Mouse (Mus musculus) kidney, embryonic 16.5 days (tissue): ENCODE measurements around the gene Gjc2. TPM values are rescaled to one million over a fixed set of nuclear protein-coding genes. Genes with fewer than 3 reads are reported as not detected.
A peak's percentile ranks its signal among the peaks of the same experiment; 100 is the strongest.
"Not testable (repeated sequence)": the region's sequence is repeated elsewhere in the genome, so short reads cannot be mapped to it uniquely, and the experiment has no call there.

Experiments used
- ATAC-seq: fragments of 200-750 bp; cut with Nextera tagmentation; 2 replicates; pipeline ENCODE4 v1.8.0; 2017; ENCODE audit warnings: moderate TSS enrichment; ENCODE audit not compliant: low FRiP score, low TSS enrichment
- H3K27ac ChIP-seq: fragments of 300-500 bp; sonication (generic); 2 replicates; pipeline ENCODE4 v1.5.1; 2014; ENCODE audit warnings: low read length
- H3K27me3 ChIP-seq: fragments of 300-500 bp; sonication (generic); 2 replicates; pipeline ENCODE4 v1.6.1; 2014; ENCODE audit warnings: low read length, control low read depth, mixed read lengths; ENCODE audit not compliant: insufficient read depth
- H3K36me3 ChIP-seq: fragments of 300-500 bp; sonication (generic); 2 replicates; pipeline ENCODE4 v1.6.1; 2014; ENCODE audit warnings: low read length, control low read depth, mixed read lengths; ENCODE audit not compliant: insufficient read depth
- H3K4me1 ChIP-seq: fragments of 300-500 bp; sonication (generic); 2 replicates; pipeline ENCODE4 v1.6.1; 2014; ENCODE audit warnings: low read length, control low read depth, mixed read lengths; ENCODE audit not compliant: insufficient read depth
- H3K4me2 ChIP-seq: fragments of 300-500 bp; sonication (generic); replicated peaks from 2 replicates; pipeline ENCODE4 v1.6.1; 2014; ENCODE audit warnings: low read depth, low read length
- H3K4me3 ChIP-seq: fragments of 300-500 bp; sonication (generic); 2 replicates; pipeline ENCODE4 v1.5.1; 2014; ENCODE audit warnings: mild to moderate bottlenecking, low read length
- H3K9ac ChIP-seq: fragments of 300-500 bp; sonication (generic); replicated peaks from 2 replicates; pipeline ENCODE4 v1.6.1; 2014; ENCODE audit warnings: low read length
- H3K9me3 ChIP-seq: fragments of 300-500 bp; sonication (generic); 2 replicates; pipeline ENCODE4 v1.6.1; 2016; ENCODE audit warnings: low read length, control low read depth
- WGBS: fragments of 180-500 bp; shearing (Covaris S2); extraction: QIAGEN DNeasy Blood & Tissue Kit; methylation state at CpG from one replicate; pipeline ENCODE4 v1.1.7; 2014; 5-methylcytosine and 5-hydroxymethylcytosine counted together
- polyA plus RNA-seq: library from polyadenylated mRNA; unstranded; fragments of >200 nt; fragmentation: Nextera tagmentation; extraction: Ambion mirVana; gene quantifications from 2 replicates; pipeline ENCODE4 v1.2.1, GENCODE M21; 2015

Gjc2 gene
- polyA plus RNA-seq, 1 experiment from 2014 or later, result 0.67 TPM

DNA sequence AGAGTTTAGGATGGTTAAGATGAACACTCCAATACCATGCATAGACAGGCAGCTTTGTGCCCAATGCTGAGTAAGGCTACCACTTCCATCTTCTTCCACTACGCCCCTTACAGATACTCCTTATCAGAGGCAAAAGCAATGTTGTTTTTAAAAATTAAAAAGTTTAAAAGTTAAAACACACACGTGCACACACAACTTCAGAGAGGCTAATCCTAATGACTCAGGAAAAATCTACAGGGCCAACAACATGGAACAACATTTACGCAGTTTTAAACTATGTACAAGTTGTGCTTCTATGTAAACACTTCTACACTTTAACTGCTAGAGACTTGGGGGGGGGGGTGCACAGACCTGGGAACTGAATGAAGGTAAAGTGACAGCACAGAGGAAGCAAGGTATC, 41.0 kb upstream of the Gjc2 start:
- WGBS, result 92% methylated on average over 3 of the region's 3 CpGs
- Histone ChIP-seq H3K4me1 (peaks cover 44% of the 10 kb centered on the region), H3K4me3 (no peak overlapping the region), H3K27ac (no peak overlapping the region), H3K27me3 (no peaks in the 10 kb centered on the region), H3K36me3 (peaks cover 7% of the 10 kb centered on the region; the same call in 1 of the 2 replicates), H3K4me2 (no peak overlapping the region), H3K9me3 (no peaks in the 10 kb centered on the region), H3K9ac (no peak overlapping the region)
- ATAC-seq, result no peak

DNA sequence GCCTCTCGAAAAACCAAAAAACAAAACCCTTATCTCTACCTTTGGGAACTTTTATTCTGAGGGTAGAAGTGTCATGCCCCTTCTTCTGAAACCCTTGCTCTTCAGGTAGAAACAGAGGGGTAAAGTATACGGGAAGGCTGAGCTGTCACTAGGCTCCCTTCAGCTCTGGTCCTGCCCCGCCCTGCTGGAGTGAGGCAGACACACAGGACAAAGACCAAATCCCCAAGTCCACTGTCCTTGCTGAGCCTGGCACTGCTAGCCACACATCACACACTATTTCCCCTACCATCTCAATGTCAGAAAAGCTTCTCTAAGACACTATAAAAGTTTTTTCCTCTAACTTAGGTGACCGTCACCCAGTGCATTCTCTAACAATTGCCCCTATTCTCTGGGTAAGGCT, 39.3 kb upstream of the Gjc2 start:
- Histone ChIP-seq H3K27me3 (no peaks in the 10 kb centered on the region), H3K9ac (no peak overlapping the region), H3K36me3 (peaks cover 18% of the 10 kb centered on the region), H3K4me3 (no peak overlapping the region), H3K27ac (no peak overlapping the region), H3K4me2 (no peak overlapping the region), H3K4me1 (peaks cover 49% of the 10 kb centered on the region), H3K9me3 (no peaks in the 10 kb centered on the region)
- no peak for ATAC-seq
- 82% methylated on average over 4 of the region's 4 CpGs for WGBS

DNA sequence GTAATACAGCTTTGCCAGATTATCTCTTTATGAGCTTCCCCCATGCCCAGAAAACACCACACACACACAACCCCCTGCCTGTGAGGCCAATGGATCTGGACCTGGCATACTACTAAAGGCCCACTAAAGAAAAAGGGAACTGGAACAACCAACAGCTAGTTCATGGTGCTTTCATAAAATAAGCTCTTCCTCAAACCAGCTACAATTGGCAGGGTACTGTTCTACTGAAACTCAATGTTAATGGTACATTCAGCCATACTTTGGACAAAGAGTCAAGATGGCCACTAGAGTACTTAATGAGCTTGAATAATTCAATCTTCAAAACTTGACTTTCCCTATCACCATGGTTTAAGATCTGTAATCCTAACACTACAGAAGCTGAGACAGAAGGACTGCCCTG, 38.6 kb upstream of the Gjc2 start:
- Histone ChIP-seq H3K4me3 (no peak overlapping the region), H3K4me1 (peaks cover 48% of the 10 kb centered on the region), H3K27me3 (no peaks in the 10 kb centered on the region), H3K9ac (no peak overlapping the region), H3K36me3 (peaks cover 20% of the 10 kb centered on the region), H3K27ac (no peak overlapping the region), H3K4me2 (no peak overlapping the region), H3K9me3 (no peaks in the 10 kb centered on the region)
- ATAC-seq, result no peak

DNA sequence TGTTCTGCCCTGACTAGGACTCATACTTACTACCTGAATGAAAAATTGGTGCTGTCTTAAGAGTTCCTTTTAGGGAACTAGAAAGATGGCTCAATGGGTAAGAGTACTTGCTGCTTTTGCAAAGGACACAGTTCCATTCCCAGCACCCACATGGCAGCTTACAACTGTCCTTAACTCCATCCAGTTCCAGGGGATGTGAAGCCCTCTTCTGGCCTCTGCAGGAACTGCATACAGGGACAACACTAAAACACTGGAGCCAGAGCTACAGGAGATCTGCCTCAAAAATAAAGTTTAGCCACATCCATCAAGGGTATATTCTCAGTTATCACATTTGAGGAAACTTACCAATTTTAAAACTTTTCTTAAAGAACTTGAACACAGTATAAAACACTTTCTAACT, 36.1 kb upstream of the Gjc2 start:
- no peaks in the 10 kb centered on the region for H3K27me3 ChIP-seq
- no peak overlapping the region for H3K9ac ChIP-seq
- no peak overlapping the region for H3K4me3 ChIP-seq
- H3K4me2 ChIP-seq, result no peak overlapping the region; the same call in 1 of the 2 replicates
- peaks cover 34% of the 10 kb centered on the region for H3K36me3 ChIP-seq
- peak overlapping the region; percentile 79 for H3K27ac ChIP-seq
- H3K4me1 ChIP-seq, result peaks cover 23% of the 10 kb centered on the region
- H3K9me3 ChIP-seq, result no peaks in the 10 kb centered on the region
- no peak for ATAC-seq

DNA sequence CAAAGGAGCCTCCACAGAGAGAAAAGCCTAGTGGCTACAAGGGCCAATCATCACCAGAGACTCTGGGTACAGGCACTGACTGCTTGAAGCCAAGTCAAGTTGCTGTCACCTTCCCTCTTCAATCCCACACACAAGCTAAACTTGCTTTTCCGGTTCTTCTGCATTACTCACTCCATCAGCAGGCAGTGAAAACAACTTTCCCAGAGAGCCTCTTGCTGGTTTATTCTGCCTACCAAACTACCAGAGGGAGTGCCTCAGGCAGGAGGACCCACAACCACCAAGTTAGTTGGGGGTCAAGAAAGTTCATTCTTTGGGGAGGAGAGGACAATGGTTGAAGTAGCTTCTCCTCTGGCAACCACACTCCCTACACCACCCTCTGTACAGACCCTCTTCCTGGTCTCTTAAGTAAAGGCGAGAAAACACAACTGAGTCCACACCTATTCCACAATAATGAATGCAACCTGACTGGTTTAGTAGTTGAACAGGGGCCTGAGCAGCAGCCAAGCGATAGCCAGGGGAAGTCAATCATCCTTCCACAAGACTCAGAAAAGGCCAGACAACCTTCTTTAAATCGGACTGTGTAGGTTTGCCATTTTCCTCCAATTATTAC, 35.5 kb upstream of the Gjc2 start:
- Histone ChIP-seq H3K36me3 (peaks cover 36% of the 10 kb centered on the region), H3K4me3 (no peak overlapping the region), H3K4me1 (peaks cover 20% of the 10 kb centered on the region), H3K27me3 (no peaks in the 10 kb centered on the region), H3K9me3 (no peaks in the 10 kb centered on the region), H3K9ac (no peak overlapping the region), H3K4me2 (peak overlapping the region; percentile 7; the same call in 1 of the 2 replicates), H3K27ac (peak overlapping the region; percentile 79)
- ATAC-seq, result peak; percentile 51; the same call in 1 of the 2 replicates
- 73% methylated on average over 4 of the region's 4 CpGs for WGBS

DNA sequence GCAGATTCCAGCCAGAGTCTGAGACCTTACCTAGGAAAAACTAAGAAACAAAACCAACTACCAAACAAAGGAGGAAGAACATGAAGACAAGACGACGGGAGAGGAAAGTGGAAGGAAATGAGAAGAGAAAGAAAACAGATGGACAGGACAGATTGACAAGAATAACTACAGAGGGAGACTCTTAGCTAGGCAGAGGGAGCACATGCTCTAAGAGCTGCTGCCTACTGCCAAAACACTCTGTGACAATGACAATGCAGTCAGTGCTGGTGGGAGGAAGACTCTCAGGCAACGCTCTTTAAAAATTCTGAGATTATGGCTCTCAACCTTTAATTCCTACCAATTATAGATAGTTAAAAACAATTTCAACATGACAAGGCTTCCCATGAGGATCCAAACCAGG, 33.9 kb upstream of the Gjc2 start:
- Histone ChIP-seq H3K4me1 (peaks cover 16% of the 10 kb centered on the region), H3K4me3 (no peak overlapping the region), H3K9ac (no peak overlapping the region), H3K27ac (no peak overlapping the region), H3K27me3 (no peaks in the 10 kb centered on the region), H3K4me2 (no peak overlapping the region), H3K9me3 (no peaks in the 10 kb centered on the region), H3K36me3 (peaks cover 41% of the 10 kb centered on the region)
- ATAC-seq, result no peak
- 79% methylated on average over 3 of the region's 3 CpGs for WGBS

DNA sequence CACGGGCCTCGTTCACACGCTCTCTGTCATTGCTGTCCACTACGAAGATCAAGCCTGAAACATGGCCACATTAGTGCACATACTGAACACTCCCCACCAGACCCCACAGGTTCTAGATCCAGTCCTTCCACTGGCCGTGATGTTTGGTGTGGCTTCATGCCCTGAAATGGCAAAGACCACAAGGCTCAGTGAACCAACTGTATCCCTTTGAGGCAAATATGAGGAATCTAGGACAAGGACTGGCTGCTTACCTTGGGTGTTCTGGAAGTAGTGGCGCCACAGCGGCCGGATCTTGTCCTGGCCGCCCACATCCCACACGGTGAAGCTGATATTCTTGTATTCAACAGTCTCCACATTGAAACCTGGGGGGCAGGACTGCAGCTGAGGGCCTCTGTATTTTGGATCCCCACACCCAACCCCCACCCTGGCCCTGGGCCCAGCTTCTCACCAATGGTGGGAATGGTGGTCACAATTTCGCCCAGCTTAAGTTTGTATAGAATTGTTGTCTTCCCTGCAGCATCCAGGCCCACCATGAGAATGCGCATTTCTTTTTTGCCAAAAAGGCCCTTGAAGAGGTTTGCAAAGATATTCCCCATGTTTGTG, 30.0 kb upstream of the Gjc2 start:
- Histone ChIP-seq H3K9ac (no peak overlapping the region), H3K4me2 (no peak overlapping the region), H3K27ac (no peak overlapping the region), H3K4me1 (peaks cover 23% of the 10 kb centered on the region), H3K27me3 (no peaks in the 10 kb centered on the region), H3K9me3 (no peaks in the 10 kb centered on the region), H3K36me3 (peaks cover 48% of the 10 kb centered on the region), H3K4me3 (no peak overlapping the region)
- 89% methylated on average over 12 of the region's 12 CpGs for WGBS
- no peak for ATAC-seq

DNA sequence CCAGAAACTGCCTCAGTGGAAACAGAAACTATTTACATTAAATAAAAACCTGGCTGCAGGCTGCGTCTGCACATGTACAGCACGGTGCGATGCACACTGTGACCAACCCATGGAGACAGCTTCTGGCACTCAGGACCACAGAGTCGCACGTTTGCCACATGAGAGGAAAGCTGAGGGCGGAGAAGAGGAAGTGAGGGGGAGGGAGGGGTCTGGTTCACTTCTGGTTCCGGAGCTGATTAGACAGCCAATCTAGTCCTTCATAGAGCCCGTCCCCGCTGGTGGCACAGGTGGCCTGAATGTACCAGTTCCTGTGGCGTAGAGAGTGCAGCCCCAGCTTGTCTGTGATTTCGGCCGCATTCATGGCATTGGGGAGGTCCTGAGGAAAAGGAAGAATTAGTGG, 29.3 kb upstream of the Gjc2 start:
- Histone ChIP-seq H3K36me3 (peaks cover 44% of the 10 kb centered on the region), H3K4me1 (peaks cover 24% of the 10 kb centered on the region; the same call in 1 of the 2 replicates)
- 74% methylated on average over 12 of the region's 12 CpGs for WGBS
- not testable (repeated sequence) for H3K4me2 ChIP-seq, H3K27me3 ChIP-seq, H3K27ac ChIP-seq, H3K4me3 ChIP-seq, ATAC-seq, H3K9me3 ChIP-seq, H3K9ac ChIP-seq

DNA sequence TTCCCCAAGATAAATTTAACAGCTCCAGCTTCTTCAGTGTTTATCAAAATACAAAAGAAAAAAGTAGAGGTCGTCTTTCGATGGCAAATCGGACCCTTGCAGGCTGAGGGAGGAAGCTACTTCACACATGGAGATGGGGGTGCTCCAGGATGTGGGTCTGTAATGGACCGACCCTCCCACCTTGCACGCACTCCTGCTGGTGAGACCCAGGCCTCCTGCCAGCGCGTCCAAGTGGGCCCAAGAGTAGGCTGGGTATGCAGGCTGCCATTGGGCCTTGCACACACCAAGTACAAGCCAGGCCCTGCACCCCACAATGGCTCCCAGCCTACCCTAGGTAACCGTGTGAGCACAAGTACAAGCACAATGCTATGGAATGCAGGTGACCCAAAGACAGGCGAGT, 28.5 kb upstream of the Gjc2 start:
- H3K4me2 ChIP-seq, H3K27ac ChIP-seq, ATAC-seq, H3K9ac ChIP-seq, H3K9me3 ChIP-seq, H3K4me3 ChIP-seq, H3K27me3 ChIP-seq: not testable (repeated sequence)
- WGBS, result 86% methylated on average over 9 of the region's 9 CpGs
- Histone ChIP-seq H3K4me1 (peaks cover 21% of the 10 kb centered on the region; the same call in 1 of the 2 replicates), H3K36me3 (peaks cover 42% of the 10 kb centered on the region)

DNA sequence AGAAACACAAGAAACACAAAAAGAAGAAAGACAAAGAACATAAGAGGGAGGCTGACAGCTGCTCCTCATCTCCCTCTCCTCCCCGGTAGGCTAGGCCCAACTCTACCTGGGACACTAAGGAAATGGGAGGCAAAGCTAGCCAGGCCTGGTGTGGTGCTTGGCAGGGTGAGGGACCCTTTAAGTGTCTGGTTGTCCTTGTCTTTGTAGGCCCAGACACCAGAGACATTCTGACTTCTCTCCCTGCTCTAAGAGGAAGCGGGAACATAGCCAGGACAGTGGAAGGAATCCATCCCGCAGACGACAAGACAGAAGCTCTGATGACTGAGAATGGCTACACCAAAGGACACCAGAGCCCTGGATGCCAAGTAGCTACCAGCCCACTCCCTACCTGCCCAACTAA, 27.0 kb upstream of the Gjc2 start:
- H3K9me3 ChIP-seq, result no peaks in the 10 kb centered on the region
- H3K9ac ChIP-seq, result no peak overlapping the region
- no peaks in the 10 kb centered on the region for H3K27me3 ChIP-seq
- peaks cover 49% of the 10 kb centered on the region for H3K36me3 ChIP-seq
- H3K4me3 ChIP-seq, result no peak overlapping the region
- WGBS, result 78% methylated on average over 4 of the region's 4 CpGs
- peaks cover 21% of the 10 kb centered on the region; the same call in 1 of the 2 replicates for H3K4me1 ChIP-seq
- no peak overlapping the region for H3K4me2 ChIP-seq
- H3K27ac ChIP-seq, result no peak overlapping the region
- no peak for ATAC-seq
